8 mouse cellular contexts compared by ENCODE assay signal in the genomic region with DNA sequence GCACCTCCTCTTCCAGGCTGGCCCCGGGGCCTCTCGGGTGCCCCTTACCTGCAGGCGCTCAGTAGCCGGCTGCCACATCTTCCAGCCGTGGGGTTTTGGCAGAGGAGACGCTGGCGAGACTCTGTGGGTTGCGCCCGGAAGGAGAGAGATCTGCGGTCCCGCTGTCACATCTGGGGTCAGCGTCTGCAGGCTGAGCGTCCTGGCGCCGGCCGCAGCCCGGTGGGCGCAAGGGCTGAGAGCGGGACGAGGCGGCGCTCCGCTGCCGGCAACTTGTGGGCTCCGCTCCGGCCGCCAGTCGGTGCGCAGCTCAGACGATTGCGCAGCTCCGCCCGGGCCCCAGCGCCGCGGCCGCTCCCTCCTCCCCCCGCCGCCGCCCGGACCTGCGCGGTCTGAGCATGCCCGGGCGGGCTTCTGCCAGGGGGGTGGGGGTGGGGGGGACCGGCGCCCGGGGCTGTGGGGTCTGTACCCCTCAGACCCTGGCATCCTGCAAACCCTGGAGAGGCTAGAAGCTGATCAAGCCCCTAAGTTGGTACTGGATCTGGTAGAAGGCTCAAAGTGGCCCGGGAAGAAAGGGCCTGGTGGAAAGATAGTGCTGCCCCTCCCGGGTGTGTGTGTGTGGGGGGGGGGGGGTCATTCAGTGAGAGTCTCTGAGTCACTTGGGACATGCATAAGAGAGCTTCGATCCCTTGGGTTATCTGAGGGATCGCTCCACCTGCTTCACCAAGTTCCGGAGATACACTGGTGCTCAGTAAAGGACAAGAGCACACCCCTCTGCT.
DNase-seq lines count a peak whose midpoint lies in the region; ATAC-seq and TF ChIP-seq lines count a peak whose summit lies in the region.

No protein-coding gene starts in this region.

- 4% methylated on average over 49 of the region's 53 CpGs for whole genome bisulfite sequencing in forebrain, embryonic 16.5 days

- peak overlapping the region; percentile 80 for H3K9ac ChIP-seq in forebrain, embryonic 16.5 days (replicated peaks; ENCODE audit: low read depth, low read length)

- no peaks in the 10 kb centered on the region for H3K36me3 ChIP-seq in forebrain, embryonic 16.5 days (ENCODE audit: control insufficient read depth, insufficient read depth)

- in situ Hi-C loops in Patski (cut with MboI; ENCODE audit: low pct_unique_long_range_greater_than_20kb) = loop anchor here (10.0 kb wide), 3 partner anchors 150 to 540 kb away; no protein-coding TSS in a partner anchor

- intact Hi-C loops in heart, postnatal 36 days (cut with DNase I) = loop anchor here (10.0 kb wide), 3 partner anchors 130 to 540 kb away; no protein-coding TSS in a partner anchor

- ATAC-seq in Patski = peak; percentile 86
- ATAC-seq in forebrain, embryonic 16.5 days = peak; percentile 90
- ATAC-seq in activated CD4-positive, CD25-positive, alpha-beta regulatory T cell, adult 4 months = no peak

- 0 out of 2 replicates have a peak overlapping the region, but pooled peaks have one; percentile 30 for H3K27ac ChIP-seq in forebrain, embryonic 16.5 days (ENCODE audit: low read length)

- H3K4me1 ChIP-seq in forebrain, embryonic 16.5 days (replicated peaks; ENCODE audit: control insufficient read depth, insufficient read depth, low read length) = peaks cover 18% of the 10 kb centered on the region

- DNase-seq in Patski (ENCODE audit: low read depth, low spot score) = no peak
- DNase-seq in cerebellum, adult 18-20 months = peak; percentile 70 to 83
- peak; percentile 64 to 73 for DNase-seq in heart, postnatal 36 days
- peak; percentile 43 to 74 for DNase-seq in layer of hippocampus, postnatal 10 days (ENCODE audit: low spot score in 2 of 2)
- DNase-seq in lung, postnatal 10 days = peak; percentile 29
- DNase-seq in ovary, postnatal 10 days (ENCODE audit: low spot score) = peak; percentile 29

- H3K9me3 ChIP-seq in forebrain, embryonic 16.5 days (ENCODE audit: control insufficient read depth, low read length) = no peaks in the 10 kb centered on the region

- peak overlapping the region; percentile 85 for H3K4me2 ChIP-seq in forebrain, embryonic 16.5 days (ENCODE audit: low read length)

- no peaks in the 10 kb centered on the region for H3K27me3 ChIP-seq in Patski
- H3K27me3 ChIP-seq in forebrain, embryonic 16.5 days (replicated peaks; ENCODE audit: control insufficient read depth, insufficient read depth, low read length) = no peaks in the 10 kb centered on the region

- TF ChIP-seq CTCF in Patski (IDR thresholded peaks at IDR 0.05) = peak; percentile 41

- peak overlapping the region; percentile 75 for H3K4me3 ChIP-seq in forebrain, embryonic 16.5 days (replicated peaks; ENCODE audit: low read length)

- POLR2A ChIA-PET in Patski (lab: Charles Lee) = interaction anchor here (0.7 kb wide), 1 partner anchor 133 kb away, joined by 4 read pairs; no protein-coding TSS in a partner anchor

- CTCF ChIA-PET in Patski (lab: Charles Lee) = no interaction called here
